Mouse (Mus musculus) heart, embryonic 13.5 days (tissue): ENCODE measurements at regions not wholly inside any gene's neighbourhood (a gene's known extent, or its start where the extent isn't known, plus 50 kb on each side); places are given as distances from the start of the nearest gene placed in this dataset.

Experiments
- ATAC-seq: fragments of 200-750 bp; cut with Nextera tagmentation; 2 replicates; pipeline ENCODE4 v1.8.0; 2017; ENCODE audit warnings: moderate TSS enrichment; ENCODE audit not compliant: insufficient number of reproducible peaks, low FRiP score, low TSS enrichment; ENCODE audit errors: extremely low read depth
- H3K27ac ChIP-seq: fragments of 300-500 bp; sonication (generic); replicated peaks from 2 replicates; pipeline ENCODE4 v1.5.1; 2015; ENCODE audit warnings: moderate library complexity, mild to moderate bottlenecking, inconsistent platforms
- H3K27me3 ChIP-seq: fragments of 300-500 bp; sonication (generic); replicated peaks from 2 replicates; pipeline ENCODE4 v1.6.1; 2015; ENCODE audit warnings: mild to moderate bottlenecking, inconsistent platforms
- H3K36me3 ChIP-seq: fragments of 300-500 bp; sonication (generic); 2 replicates; pipeline ENCODE4 v1.6.1; 2015; ENCODE audit warnings: mild to moderate bottlenecking, inconsistent platforms
- H3K4me1 ChIP-seq: fragments of 300-500 bp; sonication (generic); 2 replicates; pipeline ENCODE4 v1.6.1; 2015; ENCODE audit warnings: inconsistent platforms
- H3K4me2 ChIP-seq: fragments of 300-500 bp; sonication (generic); 2 replicates; pipeline ENCODE4 v1.6.1; 2015; ENCODE audit warnings: inconsistent platforms, mild to moderate bottlenecking, moderate library complexity
- H3K4me3 ChIP-seq: fragments of 300-500 bp; sonication (generic); 2 replicates; pipeline ENCODE4 v1.5.1; 2015; ENCODE audit warnings: moderate library complexity, mild to moderate bottlenecking, inconsistent platforms
- H3K9ac ChIP-seq: fragments of 300-500 bp; sonication (generic); 2 replicates; pipeline ENCODE4 v1.6.1; 2015; ENCODE audit warnings: inconsistent platforms, mild to moderate bottlenecking, moderate library complexity
- H3K9me3 ChIP-seq: fragments of 300-500 bp; sonication (generic); 2 replicates; pipeline ENCODE4 v1.6.1; 2016; ENCODE audit warnings: inconsistent platforms
- WGBS: fragments of 180-500 bp; shearing (Covaris S2); methylation state at CpG from one replicate; pipeline ENCODE4 v1.1.7; 2015; ENCODE audit warnings: mixed read lengths; 5-methylcytosine and 5-hydroxymethylcytosine counted together

- H3K4me1 ChIP-seq, result peaks cover 11% of the 10 kb centered on the region
- no peaks in the 10 kb centered on the region for H3K9me3 ChIP-seq
- 86% methylated on average over 3 of the region's 3 CpGs for WGBS
- no peak overlapping the region for H3K27ac ChIP-seq
- H3K4me3 ChIP-seq, result no peak overlapping the region
- H3K36me3 ChIP-seq, result no peaks in the 10 kb centered on the region
- no peaks in the 10 kb centered on the region for H3K27me3 ChIP-seq
- ATAC-seq, result no peak
- no peak overlapping the region for H3K9ac ChIP-seq
- H3K4me2 ChIP-seq, result no peak overlapping the region
These were observed 49.9 kb upstream of the Nepro start for GRCm38 (mm10) chr16:44674198-44674597.

DNA sequence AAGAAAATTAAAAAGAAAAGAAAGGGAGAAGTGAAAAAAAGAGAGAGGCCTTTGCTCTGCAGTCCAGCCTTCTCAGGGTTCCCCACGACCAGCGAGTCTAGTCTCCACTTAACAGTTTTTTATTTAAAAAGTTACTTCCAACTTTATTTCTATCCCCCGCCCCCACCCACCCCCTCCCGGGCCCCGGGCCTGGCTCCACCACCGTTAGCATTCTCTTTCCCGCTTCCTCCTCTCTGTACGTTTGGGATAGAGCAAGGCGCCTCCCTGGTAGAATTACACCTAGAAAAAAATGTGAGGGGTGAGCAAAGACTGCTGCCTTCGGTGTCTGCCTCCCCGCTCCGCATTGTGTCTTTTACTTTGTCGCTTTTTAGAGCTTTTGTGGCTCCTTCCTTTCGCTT is 51.7 kb upstream of the Nepro start:
- H3K27ac ChIP-seq, result no peak overlapping the region
- no peaks in the 10 kb centered on the region for H3K36me3 ChIP-seq
- peaks cover 11% of the 10 kb centered on the region for H3K4me1 ChIP-seq
- H3K27me3 ChIP-seq, result no peaks in the 10 kb centered on the region
- no peak overlapping the region for H3K4me3 ChIP-seq
- no peak for ATAC-seq
- peak overlapping the region; percentile 19 for H3K9ac ChIP-seq
- WGBS, result 11% methylated on average over 14 of the region's 14 CpGs
- H3K9me3 ChIP-seq, result no peaks in the 10 kb centered on the region
- peak overlapping the region; percentile 37 for H3K4me2 ChIP-seq

DNA sequence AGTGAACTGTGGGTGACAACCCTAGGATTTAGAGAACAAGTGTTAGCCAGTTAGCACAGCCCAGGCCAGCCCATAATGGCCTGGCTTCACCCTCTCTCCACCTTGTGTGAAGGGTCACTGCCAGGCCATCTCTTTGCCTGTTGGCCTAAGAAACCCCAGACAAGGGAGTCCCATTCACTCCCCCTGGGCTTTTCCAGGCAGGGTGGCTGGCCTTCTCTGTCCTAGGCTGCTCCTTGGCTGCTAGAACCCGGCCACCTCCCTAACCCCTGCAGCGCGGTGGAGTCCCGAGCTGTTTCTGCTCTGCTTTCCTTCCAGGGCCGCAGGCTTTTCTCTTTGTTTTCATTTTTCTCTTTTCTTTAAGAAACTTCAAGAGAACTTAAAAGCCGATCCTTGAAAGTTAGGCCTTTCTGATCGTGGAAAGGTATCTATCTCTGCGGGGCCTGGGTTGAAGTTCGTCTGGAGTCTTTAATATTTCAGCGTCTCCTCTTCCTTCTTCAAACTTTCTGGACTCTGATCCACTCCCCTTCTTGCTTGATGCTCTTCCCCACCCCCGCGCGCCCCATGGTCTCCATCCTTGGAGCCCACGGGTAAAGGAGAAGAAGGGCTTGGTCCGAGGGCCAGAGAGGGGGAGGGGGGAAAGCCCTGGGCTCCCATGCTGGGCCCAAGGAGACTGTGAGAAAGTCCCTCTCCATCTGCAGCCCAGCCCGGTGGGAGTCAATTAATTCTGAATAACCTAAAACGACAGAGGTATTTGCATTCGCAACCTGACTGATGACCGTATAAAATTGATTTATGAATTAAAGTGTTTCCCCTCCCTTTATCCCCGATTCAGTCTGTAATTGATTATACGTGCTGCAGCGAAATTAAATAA is 52.3 kb upstream of the Nepro start:
- Histone ChIP-seq H3K27ac (peak overlapping the region; percentile 36; the same call in 1 of the 2 replicates), H3K36me3 (no peaks in the 10 kb centered on the region), H3K4me1 (peaks cover 11% of the 10 kb centered on the region), H3K4me3 (no peak overlapping the region), H3K9ac (peak overlapping the region; percentile 58), H3K4me2 (peak overlapping the region; percentile 37), H3K9me3 (no peaks in the 10 kb centered on the region), H3K27me3 (no peaks in the 10 kb centered on the region)
- ATAC-seq, result no peak
- 25% methylated on average over 22 of the region's 22 CpGs for WGBS

- ATAC-seq, result no peak
- 80% methylated on average over 6 of the region's 6 CpGs for WGBS
These were observed 56.0 kb upstream of the Nepro start for GRCm38 (mm10) chr16:44668061-44668460.

DNA sequence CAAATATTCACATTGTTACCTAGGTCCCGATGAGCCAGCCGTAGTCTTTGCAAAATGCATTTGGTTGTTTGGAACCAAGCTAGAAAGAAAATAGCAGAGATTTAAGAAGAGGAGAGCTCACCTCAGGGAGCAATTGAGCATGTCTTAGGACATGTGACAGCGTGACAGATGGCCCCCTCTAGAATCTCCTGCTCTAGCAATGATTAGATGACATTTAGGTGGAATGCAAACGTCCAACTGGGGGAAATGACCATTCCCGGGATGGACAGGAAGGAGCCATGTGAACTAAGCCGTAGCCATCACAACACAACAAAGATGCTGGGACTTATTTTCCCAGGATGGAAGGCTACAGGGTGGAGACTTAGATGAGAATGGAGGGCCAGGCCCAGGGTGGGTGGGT is 57.0 kb upstream of the Nepro start:
- 69% methylated on average over 6 of the region's 6 CpGs for WGBS
- no peak for ATAC-seq
- H3K4me2 ChIP-seq, result no peak overlapping the region
- H3K27ac ChIP-seq, result no peak overlapping the region
- H3K9ac ChIP-seq, result no peak overlapping the region
- H3K27me3 ChIP-seq, result no peaks in the 10 kb centered on the region
- H3K4me1 ChIP-seq, result peaks cover 10% of the 10 kb centered on the region
- no peaks in the 10 kb centered on the region for H3K9me3 ChIP-seq
- H3K4me3 ChIP-seq, result no peak overlapping the region
- H3K36me3 ChIP-seq, result no peaks in the 10 kb centered on the region

More at GRCm38 (mm10) chr16:44668061-44668460, 56.0 kb upstream of the Nepro start:
- Histone ChIP-seq H3K4me1 (peaks cover 11% of the 10 kb centered on the region), H3K9me3 (no peaks in the 10 kb centered on the region), H3K4me2 (no peak overlapping the region), H3K36me3 (no peaks in the 10 kb centered on the region), H3K9ac (no peak overlapping the region), H3K27me3 (no peaks in the 10 kb centered on the region), H3K4me3 (no peak overlapping the region), H3K27ac (no peak overlapping the region)

DNA sequence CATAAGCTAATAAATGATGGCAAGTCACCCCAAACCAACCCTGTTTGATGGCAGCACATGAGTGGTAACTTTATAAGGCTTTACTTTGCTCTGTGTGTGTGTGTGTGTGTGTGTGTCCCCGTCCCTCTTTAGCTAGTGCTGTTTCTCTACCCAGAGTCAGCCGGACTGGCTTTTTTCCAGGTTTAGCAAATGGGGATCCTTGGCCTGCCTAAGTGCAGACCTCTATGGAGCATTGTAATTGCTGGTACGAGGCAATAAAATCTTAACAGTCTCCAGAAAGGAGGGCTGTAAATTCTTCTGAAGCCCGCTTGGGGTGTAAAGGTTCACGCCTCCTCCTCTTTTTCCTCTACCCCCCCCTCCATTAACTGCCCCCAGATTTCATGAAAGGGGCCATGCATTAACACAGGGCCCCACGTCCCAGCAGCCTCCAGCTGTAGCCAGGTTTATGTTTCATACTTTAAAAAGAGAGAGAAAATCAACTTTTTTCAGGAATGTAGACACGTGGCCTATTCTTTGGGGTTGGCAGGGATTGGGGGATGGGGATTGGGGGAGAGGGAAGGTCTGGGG is 57.6 kb upstream of the Nepro start:
- H3K27ac ChIP-seq, result no peak overlapping the region
- no peaks in the 10 kb centered on the region for H3K9me3 ChIP-seq
- H3K27me3 ChIP-seq, result no peaks in the 10 kb centered on the region
- H3K36me3 ChIP-seq, result no peaks in the 10 kb centered on the region
- H3K9ac ChIP-seq, result no peak overlapping the region
- ATAC-seq, result no peak
- no peak overlapping the region for H3K4me2 ChIP-seq
- peaks cover 4% of the 10 kb centered on the region for H3K4me1 ChIP-seq
- H3K4me3 ChIP-seq, result no peak overlapping the region
- 67% methylated on average over 7 of the region's 7 CpGs for WGBS

DNA sequence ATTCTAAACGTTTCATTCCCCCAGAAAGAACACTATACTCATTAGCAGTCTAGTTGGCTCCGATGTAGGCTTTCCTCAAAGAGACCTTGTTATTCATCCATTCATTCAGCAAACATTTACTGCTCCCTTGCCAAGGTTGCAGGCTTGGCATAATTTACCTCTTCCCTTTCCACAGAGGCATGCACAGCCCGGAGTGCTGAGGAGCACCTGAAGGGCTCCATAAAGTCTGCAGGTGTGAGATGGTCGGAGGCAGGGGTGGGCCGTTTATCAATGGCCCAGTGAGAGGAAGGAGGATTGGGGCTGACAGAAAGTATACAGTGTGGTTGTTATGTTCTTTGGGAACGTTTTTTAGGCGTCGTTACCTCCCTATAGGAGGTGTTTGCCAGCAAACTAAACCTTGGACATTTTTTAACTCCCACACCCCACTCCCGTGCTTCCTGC is 58.6 kb upstream of the Nepro start:
- no peak for ATAC-seq
- Histone ChIP-seq H3K27me3 (no peaks in the 10 kb centered on the region), H3K4me2 (no peak overlapping the region), H3K4me1 (no peaks in the 10 kb centered on the region), H3K9ac (no peak overlapping the region), H3K27ac (no peak overlapping the region), H3K9me3 (no peaks in the 10 kb centered on the region), H3K36me3 (no peaks in the 10 kb centered on the region), H3K4me3 (no peak overlapping the region)
- 70% methylated on average over 9 of the region's 9 CpGs for WGBS

DNA sequence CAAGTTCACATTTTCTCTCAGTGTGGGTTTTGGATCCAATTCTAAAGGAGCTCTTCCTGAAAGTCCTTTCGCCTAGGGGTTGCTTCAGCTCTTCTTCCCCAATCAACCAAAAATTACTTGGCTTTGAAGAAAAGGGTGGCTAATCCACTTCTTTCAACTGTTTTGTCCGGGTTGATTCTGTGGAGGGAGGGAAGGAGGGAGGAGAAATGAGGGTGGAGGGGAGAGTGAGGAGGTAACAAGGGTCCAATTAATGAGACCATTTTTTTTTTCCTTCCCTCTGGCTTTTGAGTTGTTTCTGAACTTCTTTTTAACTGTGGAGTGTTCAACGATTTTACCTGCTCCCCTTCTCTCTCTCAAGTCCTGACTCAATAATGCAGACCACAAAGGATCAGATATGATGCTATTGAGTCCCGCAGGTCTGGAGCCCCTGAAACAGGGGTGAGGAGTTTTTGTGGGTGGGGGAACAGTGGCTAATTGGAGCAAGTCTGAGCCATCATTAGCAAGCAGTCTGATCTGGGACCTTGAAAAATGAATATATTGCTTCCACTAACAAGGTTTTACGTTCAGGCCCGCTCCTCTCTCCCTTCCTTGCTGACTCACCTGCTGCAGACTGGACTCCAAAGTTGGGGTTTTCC is 61.0 kb upstream of the Nepro start:
- no peak overlapping the region for H3K4me3 ChIP-seq
- H3K9me3 ChIP-seq, result no peaks in the 10 kb centered on the region
- no peaks in the 10 kb centered on the region for H3K27me3 ChIP-seq
- WGBS, result 69% methylated on average over 6 of the region's 6 CpGs
- no peak overlapping the region for H3K9ac ChIP-seq
- ATAC-seq, result no peak
- H3K4me2 ChIP-seq, result no peak overlapping the region
- no peaks in the 10 kb centered on the region for H3K4me1 ChIP-seq
- no peak overlapping the region for H3K27ac ChIP-seq
- no peaks in the 10 kb centered on the region for H3K36me3 ChIP-seq

DNA sequence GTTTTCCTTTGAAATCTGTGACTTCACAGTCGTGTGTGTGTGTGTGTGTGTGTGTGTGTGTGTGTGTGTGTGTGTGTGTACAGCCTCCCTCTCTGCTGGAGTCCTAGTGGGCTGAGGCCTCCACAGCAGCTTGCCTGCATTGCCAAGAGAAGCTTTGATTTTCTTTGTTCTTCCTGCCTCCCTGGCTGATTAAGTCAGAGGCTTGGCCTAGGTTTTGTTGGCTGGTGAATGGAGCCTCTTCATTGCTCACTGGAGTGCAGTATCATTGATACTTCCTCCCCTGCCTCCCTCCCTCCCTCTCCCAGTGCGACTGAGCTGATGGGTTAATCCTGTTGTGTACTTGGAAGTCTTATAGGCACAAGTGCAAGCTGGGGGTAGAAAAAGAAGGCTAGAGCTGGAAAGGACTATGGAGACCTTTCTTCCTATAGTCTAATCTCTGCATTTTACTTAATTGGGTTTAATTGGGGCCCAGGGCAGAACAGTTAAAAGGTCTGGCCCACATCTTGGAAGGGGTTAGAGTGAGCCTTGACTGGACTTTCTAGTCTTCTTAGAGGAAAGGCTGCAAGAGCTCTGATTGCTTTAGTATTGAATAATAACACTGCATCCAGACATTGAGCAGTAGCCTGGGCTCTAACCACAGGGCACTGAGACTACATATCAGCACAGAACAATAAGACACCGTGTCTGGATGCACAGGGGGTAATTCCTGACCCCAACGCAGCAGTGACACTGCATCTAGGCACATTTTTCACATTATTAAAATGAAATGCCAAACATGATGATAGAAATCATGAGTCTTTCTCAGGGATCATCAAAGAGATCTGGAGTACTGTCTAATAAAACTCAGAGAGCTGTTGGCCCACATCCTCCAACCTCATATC is 62.9 kb upstream of the Nepro start:
- WGBS, result 55% methylated on average over 4 of the region's 4 CpGs
- ATAC-seq, result no peak

DNA sequence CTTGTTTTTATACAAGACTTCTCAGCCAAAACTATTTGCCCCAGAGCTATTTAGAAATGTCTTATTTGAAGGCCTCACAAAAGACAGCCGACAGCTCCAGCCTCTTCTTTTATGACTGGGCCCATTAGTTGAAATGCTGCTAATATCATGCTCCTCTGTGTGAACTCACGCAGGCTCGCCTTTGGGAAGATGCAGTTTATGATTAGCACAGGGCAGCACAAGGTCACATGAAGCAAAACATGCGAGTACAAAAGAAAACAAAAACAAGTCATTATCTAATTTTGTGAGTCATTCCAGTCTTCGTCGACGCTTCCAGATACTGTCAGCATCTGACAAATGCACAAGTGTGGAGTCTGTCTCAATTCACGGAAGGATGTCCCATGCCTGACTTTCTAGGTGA is 65.8 kb upstream of the Nepro start:
- no peak for ATAC-seq
- Histone ChIP-seq H3K4me1 (0 out of 2 replicates have a peak, but pooled peaks cover 4% of the 10 kb centered on the region), H3K27ac (no peak overlapping the region), H3K9me3 (peaks cover under 1% of the 10 kb centered on the region; the same call in 1 of the 2 replicates), H3K4me2 (no peak overlapping the region), H3K36me3 (no peaks in the 10 kb centered on the region), H3K9ac (no peak overlapping the region), H3K4me3 (no peak overlapping the region), H3K27me3 (no peaks in the 10 kb centered on the region)
- WGBS, result 42% methylated on average over 8 of the region's 8 CpGs

More for the DNA sequence above, 62.9 kb upstream of the Nepro start:
- H3K9ac ChIP-seq, result no peak overlapping the region
- H3K27me3 ChIP-seq, result no peaks in the 10 kb centered on the region
- H3K4me1 ChIP-seq, result no peaks in the 10 kb centered on the region
- H3K36me3 ChIP-seq, result no peaks in the 10 kb centered on the region
- H3K4me2 ChIP-seq, result no peak overlapping the region
- no peaks in the 10 kb centered on the region for H3K9me3 ChIP-seq
- H3K27ac ChIP-seq, result no peak overlapping the region
- H3K4me3 ChIP-seq, result no peak overlapping the region

DNA sequence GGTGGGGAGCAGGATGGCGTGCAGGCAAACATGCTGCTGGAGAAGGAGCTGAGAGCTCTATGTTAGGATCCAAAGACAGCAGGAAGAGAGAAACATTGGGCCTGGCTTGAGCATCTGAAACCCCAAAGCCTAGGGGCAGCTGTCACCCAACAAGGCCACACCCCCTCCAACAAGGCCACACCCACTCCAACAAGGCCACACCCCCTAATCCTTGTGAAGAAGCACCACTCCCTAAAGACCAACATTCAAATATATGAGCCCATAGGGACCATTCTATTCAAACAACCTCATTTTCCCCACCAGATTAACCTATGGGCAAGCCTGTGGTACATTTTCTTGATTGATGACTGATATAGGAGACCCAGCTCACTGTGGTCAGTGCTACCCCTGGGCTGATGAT is 67.9 kb upstream of the Nepro start:
- Histone ChIP-seq H3K4me3 (no peak overlapping the region), H3K27me3 (no peaks in the 10 kb centered on the region), H3K27ac (no peak overlapping the region), H3K4me1 (0 out of 2 replicates have a peak, but pooled peaks cover 4% of the 10 kb centered on the region), H3K36me3 (no peaks in the 10 kb centered on the region), H3K4me2 (no peak overlapping the region), H3K9me3 (peaks cover 5% of the 10 kb centered on the region; the same call in 1 of the 2 replicates), H3K9ac (no peak overlapping the region)
- 88% methylated on average over 1 of the region's 1 CpGs for WGBS
- ATAC-seq, result no peak
